Mouse (Mus musculus): Measurements from ENCODE around the gene Lilra6.
"Not testable (repeated sequence)": the region's sequence is repeated elsewhere in the genome, so short reads cannot be mapped to it uniquely, and the experiment has no call there.

Gene Lilra6

DNA sequence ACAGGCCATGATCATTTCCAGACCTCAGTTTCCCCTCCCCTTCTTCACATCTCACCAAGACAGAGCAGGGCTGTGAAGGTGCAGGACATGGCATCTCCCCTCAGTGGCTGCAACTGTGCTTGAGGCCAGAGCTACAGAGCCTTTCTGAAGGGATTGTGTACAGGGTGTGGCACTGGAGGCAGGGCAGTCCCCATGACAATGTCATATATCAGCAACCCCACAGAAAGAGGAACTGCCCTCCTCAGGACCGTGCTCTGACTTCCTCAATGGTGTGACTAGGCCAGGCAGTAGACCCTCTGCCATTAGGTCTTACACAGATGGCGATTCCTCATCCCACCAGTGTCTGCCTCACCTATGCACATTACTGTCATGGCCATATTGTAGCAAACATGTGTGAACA is at the start of gene Lilra6:
Lilra6 (minus strand) TSS at position 117 of the 400 bp plus-strand sequence.
- not testable (repeated sequence) for DNase-seq (ENCODE audit: low spot score in 2 of 2)

DNA sequence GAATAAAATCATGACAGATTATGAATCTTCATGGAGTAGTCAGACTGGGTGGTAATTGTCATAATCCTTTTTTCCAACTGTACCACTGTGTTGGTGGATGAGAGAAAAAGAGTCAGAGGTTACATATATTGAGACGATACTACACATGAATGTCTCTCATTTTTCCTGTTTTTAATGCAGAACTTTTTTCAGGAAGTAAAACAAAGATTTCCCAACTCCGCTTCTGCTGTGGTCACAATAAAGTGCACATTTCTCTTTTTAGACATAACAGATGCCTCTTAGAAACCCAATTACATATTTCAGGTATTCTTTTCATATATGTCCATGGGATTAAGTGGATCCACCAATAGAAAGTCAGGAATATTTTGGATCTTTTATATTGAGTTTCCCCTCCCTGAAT is 46.7 kb upstream of the Lilra6 start:
- no peak for DNase-seq (ENCODE audit: low spot score in 2 of 2)

DNA sequence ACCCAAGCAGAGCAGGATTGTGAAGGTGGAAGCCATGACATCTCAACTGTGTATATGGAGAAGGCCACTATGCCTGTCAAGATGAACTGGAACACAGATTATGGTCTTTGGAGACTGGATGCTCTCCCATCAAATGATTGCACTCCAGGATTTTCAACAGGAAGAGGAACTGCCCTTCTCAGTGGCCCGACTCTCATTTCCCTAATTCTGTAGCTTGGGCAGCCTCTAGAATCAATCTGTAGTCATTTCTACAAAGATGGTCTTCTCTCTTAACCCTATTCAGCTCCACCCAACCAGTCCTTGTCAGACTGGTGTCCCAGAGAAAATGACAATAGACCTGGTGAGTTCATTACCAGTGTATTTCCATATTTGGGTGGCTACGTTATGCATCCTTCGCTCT is 42.1 kb upstream of the Lilra6 start:
- no peak for DNase-seq (ENCODE audit: low spot score in 2 of 2)

DNA sequence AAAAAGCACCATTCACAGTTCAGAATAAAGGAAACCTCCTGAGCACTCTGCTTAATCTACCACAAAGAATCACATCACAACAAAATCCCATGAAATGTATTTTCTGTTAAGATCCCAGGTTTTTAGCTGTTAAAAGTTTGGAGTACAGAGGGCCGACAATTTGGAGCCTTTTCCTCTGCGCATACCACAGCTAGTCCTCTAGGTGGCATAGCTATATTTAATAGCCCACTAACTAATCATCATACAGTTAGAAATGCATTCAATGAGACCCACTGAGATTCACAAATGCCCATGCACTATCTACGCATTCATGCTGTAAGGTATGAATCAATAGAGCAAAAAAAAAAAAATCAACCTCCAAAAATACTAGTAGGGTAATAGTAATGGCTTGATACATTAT is 33.9 kb upstream of the Lilra6 start:
- no peak for DNase-seq (ENCODE audit: low spot score in 2 of 2)

DNA sequence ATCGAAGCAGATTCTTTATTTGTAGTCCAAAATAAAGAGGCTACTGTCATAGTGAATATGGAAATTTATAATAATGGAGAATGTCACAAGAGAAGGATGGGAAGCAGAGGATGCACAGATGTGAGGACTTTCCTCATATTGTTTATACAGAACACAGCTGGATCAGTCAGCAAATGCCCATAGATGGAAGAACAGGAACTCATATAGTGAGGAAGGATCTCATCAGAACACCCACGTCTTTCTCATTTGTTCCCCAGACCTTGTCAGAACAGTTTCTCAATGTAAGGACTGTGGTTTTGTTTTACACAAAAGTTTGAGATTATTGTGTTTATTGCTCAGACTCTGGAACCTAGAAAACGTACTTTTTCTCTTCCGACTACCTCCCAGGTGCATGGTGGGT is 32.9 kb upstream of the Lilra6 start:
- DNase-seq (ENCODE audit: low spot score in 2 of 2): no peak

DNA sequence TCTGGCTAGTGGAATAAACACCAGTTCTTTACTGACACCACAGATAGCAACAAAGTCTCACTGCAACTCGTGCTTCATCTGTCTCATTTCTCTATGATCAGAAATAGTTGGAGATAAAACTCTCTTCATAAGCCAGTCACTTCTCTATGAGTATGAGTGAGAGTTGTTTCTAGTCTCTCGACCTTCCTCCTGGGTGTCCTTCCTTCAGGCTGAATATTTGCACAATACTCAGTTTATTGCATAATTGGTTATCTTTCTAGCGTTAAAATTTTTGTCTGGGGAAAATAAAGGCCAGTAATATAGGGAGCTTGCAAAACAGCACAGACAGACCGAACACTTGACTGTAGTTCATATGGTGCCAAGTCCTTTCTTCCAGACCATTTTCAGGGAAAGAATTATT is 30.8 kb upstream of the Lilra6 start:
- no peak for DNase-seq (ENCODE audit: low spot score in 2 of 2)

DNA sequence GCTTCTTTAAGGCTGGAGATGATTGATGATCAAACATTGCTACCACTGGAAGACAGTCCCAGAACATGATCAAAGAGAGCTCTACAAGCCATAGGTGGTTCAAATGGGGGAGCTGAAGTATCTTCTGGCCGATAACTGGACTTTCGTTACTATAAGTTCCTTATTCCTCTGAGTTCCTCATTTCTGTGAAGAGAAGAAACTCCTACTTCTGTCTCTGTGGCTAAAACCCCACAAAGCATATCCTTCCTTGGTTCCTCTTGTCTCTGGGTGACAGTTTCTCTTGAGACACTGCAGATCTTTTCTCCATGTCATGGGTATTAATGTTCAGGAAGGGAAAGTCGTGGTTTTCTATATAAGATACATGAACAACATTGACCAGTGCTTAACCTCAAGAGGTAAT is 25.6 kb upstream of the Lilra6 start:
- DNase-seq (ENCODE audit: low spot score in 2 of 2): no peak

DNA sequence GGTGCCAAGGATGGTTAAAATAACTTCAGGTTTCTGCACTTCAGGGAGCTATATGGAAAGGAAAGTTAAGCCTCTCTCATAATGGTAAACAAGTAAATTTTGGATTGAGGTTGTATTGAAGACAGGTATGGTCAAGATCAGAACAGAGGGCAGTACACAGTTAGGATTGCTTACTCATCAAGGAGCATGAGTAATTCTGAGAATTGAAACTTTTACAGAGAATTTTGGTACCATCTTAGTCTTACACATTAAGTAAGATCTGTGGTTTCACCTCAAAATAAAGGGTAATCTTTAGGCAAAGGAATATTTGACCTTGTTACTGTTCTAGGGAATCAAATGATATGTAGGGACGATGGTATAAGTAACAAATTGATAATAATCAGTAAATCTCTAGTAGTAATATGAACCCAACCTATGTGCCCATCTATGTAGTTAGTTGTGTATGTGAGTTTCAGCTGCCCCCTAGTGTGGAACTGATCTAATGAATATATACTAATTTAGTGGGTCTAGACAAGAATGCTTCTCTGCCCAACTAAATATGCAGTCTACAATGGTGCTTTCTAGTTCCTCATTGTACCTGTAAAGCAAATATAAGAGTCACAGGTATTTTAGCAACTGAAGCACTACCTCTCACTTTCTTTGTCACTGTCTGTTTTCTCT is 24.7 kb upstream of the Lilra6 start:
- no peak for DNase-seq (ENCODE audit: low spot score in 2 of 2)

DNA sequence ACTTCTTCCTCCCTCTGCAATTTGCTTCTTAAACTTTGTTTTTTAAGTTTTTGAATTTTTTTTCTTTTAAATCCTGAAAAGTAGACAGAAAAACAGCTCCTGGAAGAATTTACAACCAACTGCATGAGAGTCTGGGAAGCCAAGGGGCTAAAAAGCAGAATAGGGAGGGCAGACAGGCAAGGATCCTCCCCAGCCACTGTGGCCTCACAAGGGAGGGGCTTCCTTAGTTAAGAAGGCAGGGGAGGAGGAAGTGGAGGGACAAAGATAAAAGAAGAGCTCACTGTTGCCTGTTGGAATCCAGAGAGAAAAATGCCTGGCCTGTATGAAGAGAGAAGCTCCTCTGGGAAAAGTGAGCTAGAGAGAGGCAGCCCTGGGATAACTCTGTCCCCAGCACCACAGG is 20.2 kb upstream of the Lilra6 start:
- not testable (repeated sequence) for DNase-seq (ENCODE audit: low spot score in 2 of 2)

DNA sequence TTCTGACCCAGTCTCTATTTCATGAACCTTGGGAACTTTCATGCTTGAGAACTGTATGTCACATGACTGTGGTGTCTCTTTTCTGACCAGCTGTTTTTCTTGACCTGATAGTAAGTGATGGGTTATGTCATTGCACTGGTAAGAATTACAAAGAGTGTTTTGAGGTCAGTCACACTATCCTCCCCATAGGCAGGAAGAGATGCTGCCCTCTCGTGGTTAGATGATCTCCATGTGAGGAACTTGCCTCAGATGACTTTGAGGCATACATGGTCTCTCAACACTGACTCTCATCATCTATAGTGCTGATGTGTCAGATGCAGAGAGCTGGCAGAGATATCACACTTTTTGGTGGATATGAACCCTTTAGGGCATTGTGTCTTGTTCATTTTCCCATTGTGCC is 11.6 kb downstream of the Lilra6 start:
- no peak for DNase-seq (ENCODE audit: low spot score in 2 of 2)

DNA sequence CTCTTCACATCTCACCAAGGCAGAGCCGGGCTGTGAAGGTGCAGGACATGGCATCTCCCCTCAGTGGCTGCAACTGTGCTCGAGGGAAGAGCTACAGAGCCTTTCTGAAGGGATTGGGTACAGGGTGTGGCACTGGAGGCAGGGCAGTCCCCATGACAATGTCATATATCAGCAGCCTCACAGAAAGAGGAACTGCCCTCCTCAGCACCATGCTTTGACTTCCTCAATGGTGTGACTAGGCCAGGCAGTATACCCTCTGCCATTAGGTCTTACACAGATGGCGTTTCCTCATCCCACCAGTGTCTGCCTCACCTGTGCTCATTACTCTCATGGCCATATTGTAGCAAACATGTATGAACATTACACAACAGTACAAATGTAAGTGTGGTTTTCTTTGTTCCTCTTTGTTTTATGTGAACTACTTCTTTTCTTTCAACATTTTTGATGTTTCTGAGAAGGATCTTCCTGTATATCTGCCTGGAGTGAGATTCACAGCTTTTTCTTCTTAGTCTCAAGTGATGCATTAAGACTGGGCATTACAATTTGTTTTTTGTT is 17.2 kb downstream of the Lilra6 start, which contains the start of gene Gm14548:
Gm14548 (minus strand) TSS at position 85 of the 555 bp plus-strand sequence.
- not testable (repeated sequence) for DNase-seq (ENCODE audit: low spot score in 2 of 2)

DNA sequence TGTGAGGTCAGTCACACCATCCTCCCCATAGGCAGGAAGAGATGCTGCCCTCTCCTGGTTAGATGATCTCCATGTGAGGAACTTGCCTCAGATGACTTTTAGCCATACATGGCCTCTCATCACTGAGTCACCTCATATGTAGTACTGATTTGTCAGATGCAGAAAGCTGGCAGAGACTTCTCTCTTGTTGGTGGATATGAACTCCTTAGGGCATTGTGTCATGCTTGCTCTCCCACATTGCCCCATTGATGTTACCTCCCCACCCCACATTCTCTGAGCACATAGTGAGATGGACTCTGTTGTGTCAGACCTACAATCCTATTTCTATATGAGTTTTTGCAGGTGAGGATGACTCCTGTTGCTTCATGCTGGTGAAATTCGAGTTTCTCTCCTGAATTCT is 40.3 kb downstream of the Lilra6 start:
- not testable (repeated sequence) for DNase-seq (ENCODE audit: low spot score in 2 of 2)
